Mouse (Mus musculus) large intestine, adult 2 months (tissue): ENCODE measurements around the gene Mrtfa. TPM values are rescaled to one million over a fixed set of nuclear protein-coding genes. Genes with fewer than 3 reads are reported as not detected.

ENCODE experiments used
- DNase-seq: peaks from one replicate; pipeline ENCODE4 v3.0.0-alpha.2; 2012; ENCODE audit warnings: low read depth, low spot score
- WGBS: fragments of 180-500 bp; shearing (Covaris S2); methylation state at CpG from one replicate; pipeline ENCODE4 v1.1.7; 2018; 5-methylcytosine and 5-hydroxymethylcytosine counted together
- polyA plus RNA-seq: library from polyadenylated mRNA; depleted of rRNA; stranded (reverse); fragments of >200 nt; gene quantifications from 2 replicates; pipeline ENCODE4 v1.2.3, GENCODE M21; 2012

Gene Mrtfa
- polyA plus RNA-seq, 1 experiment = 18.9 TPM

- no peak for DNase-seq
- 65% methylated on average over 4 of the region's 4 CpGs for WGBS
Observed at GRCm38 (mm10) chr15:81118226-81118625, 72.3 kb downstream of the Mrtfa start.

- 74% methylated on average over 6 of the region's 6 CpGs for WGBS
- no peak for DNase-seq
Observed at GRCm38 (mm10) chr15:81112589-81112988, 78.0 kb downstream of the Mrtfa start.

- DNase-seq = no peak
- WGBS = 84% methylated on average over 3 of the region's 3 CpGs
Observed at GRCm38 (mm10) chr15:81110315-81110714, 80.2 kb downstream of the Mrtfa start.

- 61% methylated on average over 10 of the region's 10 CpGs for WGBS
- no peak for DNase-seq
Observed at GRCm38 (mm10) chr15:81105962-81106361, 84.6 kb downstream of the Mrtfa start.

GRCm38 (mm10) chr15:81104585-81105259 lies 85.8 kb downstream of the Mrtfa start:
- 68% methylated on average over 13 of the region's 13 CpGs for WGBS
- DNase-seq = no peak

GRCm38 (mm10) chr15:81103500-81103899 lies 87.1 kb downstream of the Mrtfa start:
- 64% methylated on average over 3 of the region's 3 CpGs for WGBS

GRCm38 (mm10) chr15:81102274-81102879 lies 88.2 kb downstream of the Mrtfa start:
- DNase-seq = no peak
- WGBS = 75% methylated on average over 13 of the region's 13 CpGs

More at GRCm38 (mm10) chr15:81103500-81103899, 87.1 kb downstream of the Mrtfa start:
- DNase-seq = no peak

- no peak for DNase-seq
- WGBS = 68% methylated on average over 5 of the region's 5 CpGs
Observed at GRCm38 (mm10) chr15:81101316-81101715, 89.2 kb downstream of the Mrtfa start.

- WGBS = 95% methylated on average over 11 of the region's 11 CpGs
- no peak for DNase-seq
Observed at GRCm38 (mm10) chr15:81099269-81099668, 91.3 kb downstream of the Mrtfa start.

GRCm38 (mm10) chr15:81098689-81099088 lies 91.9 kb downstream of the Mrtfa start:
- WGBS = 97% methylated on average over 3 of the region's 3 CpGs

GRCm38 (mm10) chr15:81097896-81098295 lies 92.7 kb downstream of the Mrtfa start:
- WGBS = 53% methylated on average over 6 of the region's 6 CpGs
- DNase-seq = no peak

More at GRCm38 (mm10) chr15:81098689-81099088, 91.9 kb downstream of the Mrtfa start:
- DNase-seq = no peak

GRCm38 (mm10) chr15:81097456-81097855 lies 93.1 kb downstream of the Mrtfa start:
- 54% methylated on average over 4 of the region's 4 CpGs for WGBS

GRCm38 (mm10) chr15:81096329-81097055 lies 94.1 kb downstream of the Mrtfa start:
- WGBS = 42% methylated on average over 7 of the region's 7 CpGs
- no peak for DNase-seq

More at GRCm38 (mm10) chr15:81097456-81097855, 93.1 kb downstream of the Mrtfa start:
- DNase-seq = no peak

GRCm38 (mm10) chr15:81093032-81093431 lies 97.5 kb downstream of the Mrtfa start:
- WGBS = 67% methylated on average over 4 of the region's 4 CpGs
- DNase-seq = no peak

- WGBS = 69% methylated on average over 9 of the region's 9 CpGs
- DNase-seq = no peak
Observed at GRCm38 (mm10) chr15:81091718-81092117, 98.8 kb downstream of the Mrtfa start.

GRCm38 (mm10) chr15:81087529-81087928 lies 103.0 kb downstream of the Mrtfa start:
- no peak for DNase-seq
- 71% methylated on average over 7 of the region's 7 CpGs for WGBS

GRCm38 (mm10) chr15:81086644-81087480 lies 103.7 kb downstream of the Mrtfa start:
- no peak for DNase-seq
- 78% methylated on average over 8 of the region's 8 CpGs for WGBS

GRCm38 (mm10) chr15:81083826-81084225 lies 106.7 kb downstream of the Mrtfa start:
- 79% methylated on average over 9 of the region's 9 CpGs for WGBS
- no peak for DNase-seq

GRCm38 (mm10) chr15:81083281-81083680 lies 107.3 kb downstream of the Mrtfa start:
- WGBS = 72% methylated on average over 4 of the region's 4 CpGs
- DNase-seq = no peak

- 23% methylated on average over 4 of the region's 4 CpGs for WGBS
- no peak for DNase-seq
Observed at GRCm38 (mm10) chr15:81081216-81081615, 109.3 kb downstream of the Mrtfa start.
